Mouse (Mus musculus): ENCODE data around the gene Mfsd11. TPM values are rescaled to one million over a fixed set of nuclear protein-coding genes. Genes with fewer than 3 reads are reported as not detected.

Gene Mfsd11
- total and polyA plus RNA-seq, 3 experiments, result 25.4 to 25.7 TPM; not detected in 1

DNA sequence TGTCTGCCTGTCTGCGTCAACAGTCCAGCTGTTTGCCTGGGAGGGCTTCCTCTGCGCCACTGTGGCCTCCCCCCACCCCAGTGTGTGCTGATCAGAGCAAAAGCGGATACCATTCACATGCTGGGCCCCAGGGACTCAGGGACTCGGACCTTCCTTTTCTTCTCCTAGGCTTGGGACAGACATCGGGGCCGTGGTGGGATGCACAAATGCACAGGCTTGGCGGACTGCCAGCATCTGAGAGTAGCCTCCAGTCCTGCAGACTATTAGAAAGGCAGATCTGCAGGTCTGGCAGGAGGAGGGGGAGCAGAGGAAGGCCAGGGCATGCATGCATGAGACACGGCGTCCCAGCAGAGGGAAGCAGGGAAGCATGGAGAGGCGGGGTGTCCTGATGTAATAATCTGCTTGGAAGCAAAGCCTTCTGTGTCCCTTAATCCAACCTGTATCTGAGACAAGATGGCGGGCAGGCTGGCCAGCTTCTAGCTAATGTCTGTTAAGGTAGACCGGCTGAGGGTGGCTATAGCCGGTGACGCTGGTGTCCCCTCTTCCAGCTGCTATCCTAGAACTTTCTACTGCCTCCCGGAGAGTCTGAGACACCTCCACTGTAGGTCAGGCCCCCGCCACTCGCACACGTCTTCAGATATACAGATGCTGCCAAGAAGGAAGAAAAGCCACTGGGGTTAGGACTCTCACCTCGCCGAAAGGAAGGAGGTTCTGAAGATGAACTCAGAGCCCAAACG lies 39.3 kb upstream of the Mfsd11 start:
- no peaks in the 10 kb centered on the region for H3K27me3 ChIP-seq (ENCODE audit: control insufficient read depth in 1 of 2, insufficient read depth in 2 of 2, low read length in 2 of 2)
- DNase-seq (ENCODE audit: low read depth, low spot score), result no peak

GRCm38 (mm10) chr11:116813610-116814009 lies 38.6 kb upstream of the Mfsd11 start:
- TF ChIP-seq POLR2AphosphoS2 (IDR thresholded peaks at IDR 0.05; ENCODE audit: low read length) (no peak), MXI1 (IDR thresholded peaks at IDR 0.05; ENCODE audit: low read depth, low read length) (no peak), E2F4 (IDR thresholded peaks at IDR 0.05; ENCODE audit: borderline replicate concordance, low read depth, low read length) (no peak), POLR2AphosphoS5 (IDR thresholded peaks at IDR 0.05; ENCODE audit: borderline replicate concordance, low read depth, low read length) (no peak), CHD2 (IDR thresholded peaks at IDR 0.05; ENCODE audit: low read length) (no peak), GABPA (IDR thresholded peaks at IDR 0.05; ENCODE audit: low read depth, low read length) (no peak), MYC (IDR thresholded peaks at IDR 0.05; ENCODE audit: low read depth, low read length) (no peak), ETS1 (IDR thresholded peaks at IDR 0.05; ENCODE audit: low read depth, low read length) (no peak), KAT2A (conservative IDR thresholded peaks at IDR 0.05; ENCODE audit: low read depth, low read length) (no peak), TBP (IDR thresholded peaks at IDR 0.05; ENCODE audit: low read depth, low read length) (no peak), ZNF384 (IDR thresholded peaks at IDR 0.05; ENCODE audit: low read depth, low read length) (no peak), CTCF (IDR thresholded peaks at IDR 0.05 in 2 of 3, conservative IDR thresholded peaks at IDR 0.05 in 1 of 3; ENCODE audit: control insufficient read depth in 1 of 3, insufficient read depth in 1 of 3, low read depth in 2 of 3, low read length in 3 of 3, poor library complexity in 1 of 3, severe bottlenecking in 1 of 3) (no peak), RAD21 (IDR thresholded peaks at IDR 0.05; ENCODE audit: low read depth, low read length) (no peak), NRF1 (IDR thresholded peaks at IDR 0.05; ENCODE audit: insufficient read depth, low read depth, low read length, poor library complexity, severe bottlenecking) (no peak), SMC3 (IDR thresholded peaks at IDR 0.05; ENCODE audit: low read depth, low read length) (no peak), MAZ (IDR thresholded peaks at IDR 0.05; ENCODE audit: low read depth, low read length) (no peak), MEF2A (IDR thresholded peaks at IDR 0.05; ENCODE audit: extremely low read depth, insufficient replicate concordance, low read depth, low read length, poor library complexity, severe bottlenecking) (no peak), MYB (IDR thresholded peaks at IDR 0.05; ENCODE audit: low read depth, low read length) (no peak)
- Histone ChIP-seq H3K9me3 (replicated peaks; ENCODE audit: insufficient read depth, low read length) (no peaks in the 10 kb centered on the region), H3K4me1 (ENCODE audit: control insufficient read depth in 1 of 2, insufficient read depth in 2 of 2, low read length in 2 of 2) (no peaks in the 10 kb centered on the region), H3K79me2 (ENCODE audit: control insufficient read depth, insufficient read depth, low read length, poor library complexity) (no peaks in the 10 kb centered on the region), H3K36me3 (ENCODE audit: control insufficient read depth in 1 of 2, insufficient read depth in 2 of 2, low read length in 2 of 2) (no peaks in the 10 kb centered on the region), H3K9ac (ENCODE audit: control insufficient read depth, low read depth, low read length, poor library complexity, severe bottlenecking) (no peak overlapping the region), H3K27ac (ENCODE audit: control insufficient read depth, low read depth, low read length) (no peak overlapping the region), H3K4me3 (ENCODE audit: control insufficient read depth in 1 of 2, insufficient read depth in 1 of 2, low read depth in 2 of 2, low read length in 2 of 2) (no peak overlapping the region), H3K27me3 (ENCODE audit: control insufficient read depth in 1 of 2, insufficient read depth in 2 of 2, low read length in 2 of 2) (no peaks in the 10 kb centered on the region)
- DNase-seq (ENCODE audit: low read depth, low spot score), result no peak

More for the DNA sequence above, 39.3 kb upstream of the Mfsd11 start:
- Histone ChIP-seq H3K4me1 (ENCODE audit: control insufficient read depth in 1 of 2, insufficient read depth in 2 of 2, low read length in 2 of 2) (no peaks in the 10 kb centered on the region), H3K4me3 (ENCODE audit: control insufficient read depth in 1 of 2, insufficient read depth in 1 of 2, low read depth in 2 of 2, low read length in 2 of 2) (no peak overlapping the region), H3K9me3 (replicated peaks; ENCODE audit: insufficient read depth, low read length) (no peaks in the 10 kb centered on the region), H3K36me3 (ENCODE audit: control insufficient read depth in 1 of 2, insufficient read depth in 2 of 2, low read length in 2 of 2) (no peaks in the 10 kb centered on the region), H3K27ac (ENCODE audit: control insufficient read depth, low read depth, low read length) (no peak overlapping the region), H3K79me2 (ENCODE audit: control insufficient read depth, insufficient read depth, low read length, poor library complexity) (no peaks in the 10 kb centered on the region), H3K9ac (ENCODE audit: control insufficient read depth, low read depth, low read length, poor library complexity, severe bottlenecking) (no peak overlapping the region)
- TF ChIP-seq ZC3H11A (IDR thresholded peaks at IDR 0.05; ENCODE audit: low read depth, low read length) (no peak), BHLHE40 (IDR thresholded peaks at IDR 0.05; ENCODE audit: borderline replicate concordance, low read depth, low read length) (no peak)
